Mouse (Mus musculus): ENCODE measurements at regions not wholly inside any gene's neighbourhood (a gene's known extent, or its start where the extent isn't known, plus 50 kb on each side); places are given as distances from the start of the nearest gene placed in this dataset.

DNA sequence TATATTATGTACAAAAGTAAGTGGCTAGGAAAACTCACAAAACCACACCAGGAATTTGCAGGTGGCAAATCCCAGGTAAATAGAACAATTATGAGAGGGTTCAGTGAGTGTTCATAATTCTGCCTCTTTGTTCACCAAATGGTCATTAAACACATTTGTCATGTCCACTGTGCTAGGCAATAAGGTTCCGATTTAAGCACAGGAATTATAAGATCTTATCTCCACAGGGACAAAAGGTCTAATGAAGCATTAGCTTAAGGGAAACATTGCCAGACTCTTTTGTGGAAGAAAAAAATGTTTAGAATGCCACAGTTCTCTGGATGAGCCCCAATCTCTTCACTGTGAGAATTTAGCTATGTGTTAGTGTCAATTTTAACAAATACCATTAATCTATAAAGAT lies 1383.6 kb upstream of the Slc7a12 start:
- peak; percentile 70 for DNase-seq (ENCODE audit: low spot score)
